Mouse (Mus musculus): ENCODE measurements at regions not wholly inside any gene's neighbourhood (a gene's known extent, or its start where the extent isn't known, plus 50 kb on each side); places are given as distances from the start of the nearest gene placed in this dataset.
"Not testable (repeated sequence)": the region's sequence is repeated elsewhere in the genome, so short reads cannot be mapped to it uniquely, and the experiment has no call there.

DNA sequence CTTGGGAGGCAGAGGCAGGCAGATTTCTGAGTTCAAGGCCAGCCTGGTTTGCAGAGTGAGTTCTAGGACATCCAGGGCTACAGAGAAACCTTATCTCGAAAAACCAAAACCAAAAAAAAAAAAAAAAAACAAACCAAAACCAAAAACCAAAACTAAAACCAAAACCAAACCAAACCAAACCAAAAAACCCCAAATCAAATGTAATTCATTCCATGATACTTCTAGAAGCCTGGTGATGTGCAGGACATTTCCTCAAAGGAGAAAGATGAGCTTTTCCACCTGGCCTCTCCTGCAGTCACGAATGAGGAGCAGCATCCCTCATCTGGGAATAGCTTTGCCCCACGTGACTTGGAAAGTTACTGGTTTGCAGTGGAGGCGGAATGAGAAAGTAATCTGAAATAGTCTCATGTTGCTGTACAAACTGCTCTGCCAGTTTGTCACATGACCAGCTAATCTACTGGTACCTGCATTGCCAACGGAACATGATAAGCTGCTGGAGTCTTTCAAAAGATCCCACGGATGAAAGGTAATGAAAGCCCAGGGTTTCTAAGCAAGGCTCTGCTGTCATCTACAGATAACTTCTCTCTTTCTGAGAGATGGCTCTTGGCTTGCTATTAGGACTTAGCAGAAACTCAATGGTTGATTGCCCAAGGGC, 127.8 kb upstream of the Max start:
- no peak overlapping the region for H3K4me3 ChIP-seq (ENCODE audit: low read depth, low read length)
- H3K27me3 ChIP-seq (replicated peaks; ENCODE audit: insufficient read depth, low read length): no peaks in the 10 kb centered on the region
- peaks cover 6% of the 10 kb centered on the region; the same call in 1 of the 2 replicates for H3K4me1 ChIP-seq (ENCODE audit: insufficient read depth, low read depth, low read length)
- H3K4me2 ChIP-seq (replicated peaks; ENCODE audit: low read depth, low read length): no peak overlapping the region
- no peak overlapping the region for H3K9ac ChIP-seq (replicated peaks; ENCODE audit: low read depth)
- no peaks in the 10 kb centered on the region for H3K9me3 ChIP-seq (ENCODE audit: low read length)
- no peak for TF ChIP-seq CTCF (IDR thresholded peaks at IDR 0.05)
- TF ChIP-seq EP300 (IDR thresholded peaks at IDR 0.05): no peak
- no peak for DNase-seq (ENCODE audit: low spot score)
- WGBS: 75% methylated on average over 6 of the region's 6 CpGs
- no peak overlapping the region for H3K27ac ChIP-seq (ENCODE audit: low read length)
- H3K36me3 ChIP-seq (ENCODE audit: insufficient read depth, low read length): no peaks in the 10 kb centered on the region
- ATAC-seq: no peak

DNA sequence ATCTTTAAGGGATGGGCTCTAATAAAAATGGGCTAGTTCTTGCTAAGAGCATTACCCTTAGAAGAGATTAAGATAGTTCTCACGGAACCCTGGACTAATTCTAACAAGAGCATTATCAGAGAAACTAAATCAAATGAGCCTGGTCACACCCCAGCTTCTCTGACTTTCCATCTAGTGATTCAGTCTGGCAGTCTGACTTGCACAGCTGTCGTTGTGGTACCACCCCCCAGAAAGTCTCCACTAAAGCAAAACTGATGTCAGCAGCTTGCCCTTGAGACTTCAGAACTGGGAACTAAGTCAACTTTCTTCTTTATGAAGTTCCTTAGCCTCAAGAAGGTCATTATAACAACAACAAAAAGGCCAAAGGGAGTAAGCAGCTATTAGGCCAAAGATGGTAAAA, 126.5 kb upstream of the Max start:
- Histone ChIP-seq H3K27ac (ENCODE audit: low read length) (no peak overlapping the region), H3K4me1 (ENCODE audit: insufficient read depth, low read depth, low read length) (peaks cover 6% of the 10 kb centered on the region; the same call in 1 of the 2 replicates), H3K27me3 (replicated peaks; ENCODE audit: insufficient read depth, low read length) (no peaks in the 10 kb centered on the region), H3K4me3 (ENCODE audit: low read depth, low read length) (no peak overlapping the region), H3K9me3 (ENCODE audit: low read length) (no peaks in the 10 kb centered on the region), H3K4me2 (replicated peaks; ENCODE audit: low read depth, low read length) (no peak overlapping the region), H3K9ac (replicated peaks; ENCODE audit: low read depth) (no peak overlapping the region), H3K36me3 (ENCODE audit: insufficient read depth, low read length) (no peaks in the 10 kb centered on the region)
- 64% methylated on average over 2 of the region's 2 CpGs for WGBS
- TF ChIP-seq EP300 (IDR thresholded peaks at IDR 0.05): no peak
- no peak for TF ChIP-seq CTCF (IDR thresholded peaks at IDR 0.05)
- DNase-seq (ENCODE audit: low spot score) (no peak), ATAC-seq (no peak)

DNA sequence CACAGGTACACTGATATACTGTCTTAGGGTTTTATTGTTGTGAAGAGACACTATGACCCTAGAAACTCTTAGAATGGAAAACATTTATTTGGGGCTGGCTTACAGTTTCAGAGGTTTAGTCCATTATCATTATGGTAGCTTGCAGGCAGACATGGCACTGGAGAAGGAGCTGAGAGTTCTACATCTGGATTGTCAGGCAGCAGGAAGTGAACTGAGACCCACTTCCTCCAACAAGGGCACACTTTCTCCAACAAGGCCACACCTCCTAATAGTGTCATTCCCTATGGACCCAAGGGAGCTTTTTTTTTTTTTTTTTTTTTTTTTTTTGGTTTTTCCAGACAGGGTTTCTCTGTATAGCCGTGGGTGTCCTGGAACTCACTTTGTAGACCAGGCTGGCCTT, 124.9 kb upstream of the Max start:
- 93% methylated on average over 1 of the region's 1 CpGs for WGBS
- not testable (repeated sequence) for DNase-seq (ENCODE audit: low spot score)

DNA sequence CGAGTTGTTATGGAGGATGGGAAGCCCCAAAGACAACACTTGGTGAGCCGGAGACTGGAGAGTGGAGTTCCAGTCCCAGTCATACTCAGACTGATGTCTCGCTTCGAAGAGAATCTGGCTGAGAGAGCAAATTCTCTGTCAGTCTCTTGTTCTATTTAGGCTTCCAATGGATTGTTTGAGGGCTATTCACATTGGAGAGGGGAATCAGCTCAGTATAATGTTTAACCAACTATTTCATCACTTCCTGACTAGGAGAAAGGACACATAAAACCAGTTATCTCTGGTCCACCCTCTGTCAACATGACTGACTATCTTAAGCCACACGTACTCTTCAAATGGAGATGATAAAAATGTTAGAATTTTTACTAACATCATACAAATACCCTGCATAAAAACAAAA, 123.9 kb upstream of the Max start:
- TF ChIP-seq EP300 (IDR thresholded peaks at IDR 0.05): no peak
- TF ChIP-seq CTCF (IDR thresholded peaks at IDR 0.05): no peak
- Histone ChIP-seq H3K27me3 (replicated peaks; ENCODE audit: insufficient read depth, low read length) (no peaks in the 10 kb centered on the region), H3K9me3 (ENCODE audit: low read length) (no peaks in the 10 kb centered on the region), H3K4me1 (ENCODE audit: insufficient read depth, low read depth, low read length) (no peaks in the 10 kb centered on the region), H3K9ac (replicated peaks; ENCODE audit: low read depth) (no peak overlapping the region), H3K4me2 (replicated peaks; ENCODE audit: low read depth, low read length) (no peak overlapping the region), H3K27ac (ENCODE audit: low read length) (no peak overlapping the region), H3K4me3 (ENCODE audit: low read depth, low read length) (no peak overlapping the region), H3K36me3 (ENCODE audit: insufficient read depth, low read length) (no peaks in the 10 kb centered on the region)
- 49% methylated on average over 5 of the region's 5 CpGs for WGBS
- no peak for DNase-seq (ENCODE audit: low spot score)
- no peak for ATAC-seq

More for the DNA sequence above, 124.9 kb upstream of the Max start:
- not testable (repeated sequence) for H3K4me2 ChIP-seq (replicated peaks; ENCODE audit: low read depth, low read length); H3K9ac ChIP-seq (replicated peaks; ENCODE audit: low read depth); H3K4me1 ChIP-seq (ENCODE audit: insufficient read depth, low read depth, low read length); H3K4me3 ChIP-seq (ENCODE audit: low read depth, low read length); H3K9me3 ChIP-seq (ENCODE audit: low read length); H3K27me3 ChIP-seq (replicated peaks; ENCODE audit: insufficient read depth, low read length); H3K36me3 ChIP-seq (ENCODE audit: insufficient read depth, low read length); ATAC-seq; H3K27ac ChIP-seq (ENCODE audit: low read length)

DNA sequence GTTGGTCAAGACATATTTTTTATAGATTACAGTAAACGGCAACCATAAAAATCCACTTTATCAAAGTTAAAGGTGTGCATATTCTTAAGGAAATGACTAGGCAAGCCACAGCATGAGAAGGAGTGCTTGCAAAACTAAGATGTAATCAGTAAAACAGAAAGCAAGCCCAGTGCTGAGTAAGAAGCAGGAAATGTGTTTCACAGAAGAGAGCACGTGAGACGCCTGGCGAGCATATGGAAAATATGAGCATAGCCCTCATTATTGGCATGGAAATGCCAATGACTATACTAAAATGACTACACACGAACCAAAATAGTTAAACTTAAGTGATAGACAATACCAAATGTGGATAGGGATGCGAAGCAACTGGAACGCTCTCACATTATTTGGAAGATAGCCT, 123.2 kb upstream of the Max start:
- DNase-seq (ENCODE audit: low spot score) (no peak), ATAC-seq (no peak)
- H3K4me3 ChIP-seq (ENCODE audit: low read depth, low read length): no peak overlapping the region
- H3K36me3 ChIP-seq (ENCODE audit: insufficient read depth, low read length): no peaks in the 10 kb centered on the region
- WGBS: 66% methylated on average over 7 of the region's 7 CpGs
- no peak overlapping the region for H3K4me2 ChIP-seq (replicated peaks; ENCODE audit: low read depth, low read length)
- no peak overlapping the region for H3K27ac ChIP-seq (ENCODE audit: low read length)
- H3K9me3 ChIP-seq (ENCODE audit: low read length): no peaks in the 10 kb centered on the region
- no peaks in the 10 kb centered on the region for H3K27me3 ChIP-seq (replicated peaks; ENCODE audit: insufficient read depth, low read length)
- no peak for TF ChIP-seq EP300 (IDR thresholded peaks at IDR 0.05)
- TF ChIP-seq CTCF (IDR thresholded peaks at IDR 0.05): no peak
- H3K4me1 ChIP-seq (ENCODE audit: insufficient read depth, low read depth, low read length): no peaks in the 10 kb centered on the region
- no peak overlapping the region for H3K9ac ChIP-seq (replicated peaks; ENCODE audit: low read depth)

DNA sequence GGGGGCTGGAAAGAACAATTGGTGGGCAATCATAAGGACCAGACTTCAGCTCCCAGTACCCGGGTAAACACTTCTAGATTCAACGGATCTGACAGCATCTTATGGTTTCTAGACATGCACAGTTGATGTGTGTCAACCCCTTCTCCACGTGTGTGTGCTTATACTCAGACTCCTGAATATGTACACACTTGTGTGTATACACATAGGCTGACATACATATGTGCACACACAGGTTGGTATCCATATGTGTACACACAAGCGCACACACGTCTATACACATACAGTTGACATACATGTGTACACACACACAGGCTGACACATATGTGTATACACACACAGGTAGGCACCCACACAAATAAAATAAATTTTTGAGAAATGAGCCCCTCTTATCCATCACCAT, 122.7 kb upstream of the Max start:
- Histone ChIP-seq H3K4me3 (ENCODE audit: low read depth, low read length) (no peak overlapping the region), H3K36me3 (ENCODE audit: insufficient read depth, low read length) (no peaks in the 10 kb centered on the region), H3K27ac (ENCODE audit: low read length) (no peak overlapping the region), H3K4me1 (ENCODE audit: insufficient read depth, low read depth, low read length) (no peaks in the 10 kb centered on the region), H3K9me3 (ENCODE audit: low read length) (no peaks in the 10 kb centered on the region), H3K27me3 (replicated peaks; ENCODE audit: insufficient read depth, low read length) (no peaks in the 10 kb centered on the region), H3K4me2 (replicated peaks; ENCODE audit: low read depth, low read length) (no peak overlapping the region), H3K9ac (replicated peaks; ENCODE audit: low read depth) (no peak overlapping the region)
- 80% methylated on average over 5 of the region's 5 CpGs for WGBS
- DNase-seq (ENCODE audit: low spot score): no peak
- ATAC-seq: no peak
- no peak for TF ChIP-seq CTCF (IDR thresholded peaks at IDR 0.05)
- TF ChIP-seq EP300 (IDR thresholded peaks at IDR 0.05): no peak

DNA sequence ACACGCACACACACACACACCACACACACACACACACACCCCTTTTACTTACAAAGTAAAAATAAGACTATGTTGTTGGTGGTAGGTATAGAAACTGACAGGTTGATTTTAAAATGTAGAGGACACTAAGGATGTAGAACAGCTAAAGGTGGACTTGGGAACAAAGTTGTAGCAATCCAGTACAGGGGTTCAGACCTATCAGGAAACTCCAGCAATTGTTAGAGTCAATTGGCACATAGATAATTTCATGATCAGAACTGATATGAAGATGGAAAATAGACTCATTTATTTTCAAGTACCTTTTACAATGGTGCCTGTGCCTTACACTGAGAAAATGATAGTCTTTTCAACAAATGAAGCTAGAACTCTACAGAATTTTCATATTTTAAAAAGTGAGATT, 122.3 kb upstream of the Max start:
- H3K36me3 ChIP-seq (ENCODE audit: insufficient read depth, low read length): no peaks in the 10 kb centered on the region
- no peaks in the 10 kb centered on the region for H3K4me1 ChIP-seq (ENCODE audit: insufficient read depth, low read depth, low read length)
- H3K4me2 ChIP-seq (replicated peaks; ENCODE audit: low read depth, low read length): no peak overlapping the region
- TF ChIP-seq CTCF (IDR thresholded peaks at IDR 0.05) (no peak), EP300 (IDR thresholded peaks at IDR 0.05) (no peak)
- H3K4me3 ChIP-seq (ENCODE audit: low read depth, low read length): no peak overlapping the region
- no peaks in the 10 kb centered on the region for H3K9me3 ChIP-seq (ENCODE audit: low read length)
- no peak for DNase-seq (ENCODE audit: low spot score)
- no peak overlapping the region for H3K9ac ChIP-seq (replicated peaks; ENCODE audit: low read depth)
- no peak overlapping the region for H3K27ac ChIP-seq (ENCODE audit: low read length)
- 54% methylated on average over 1 of the region's 1 CpGs for WGBS
- ATAC-seq: no peak
- no peaks in the 10 kb centered on the region for H3K27me3 ChIP-seq (replicated peaks; ENCODE audit: insufficient read depth, low read length)
